Mouse (Mus musculus) right cerebral cortex, postnatal 36 days (tissue): Measurements from ENCODE around the gene Llgl2.
A peak's percentile ranks its signal among the peaks of the same experiment; 100 is the strongest.

Experiments
- DNase-seq, 2 experiments: peaks; one replicate each; pipeline ENCODE4 v3.0.0; 2022; ENCODE audit warnings: low spot score in 2 of 2, mixed read lengths in 1 of 2

The Llgl2 gene

DNA sequence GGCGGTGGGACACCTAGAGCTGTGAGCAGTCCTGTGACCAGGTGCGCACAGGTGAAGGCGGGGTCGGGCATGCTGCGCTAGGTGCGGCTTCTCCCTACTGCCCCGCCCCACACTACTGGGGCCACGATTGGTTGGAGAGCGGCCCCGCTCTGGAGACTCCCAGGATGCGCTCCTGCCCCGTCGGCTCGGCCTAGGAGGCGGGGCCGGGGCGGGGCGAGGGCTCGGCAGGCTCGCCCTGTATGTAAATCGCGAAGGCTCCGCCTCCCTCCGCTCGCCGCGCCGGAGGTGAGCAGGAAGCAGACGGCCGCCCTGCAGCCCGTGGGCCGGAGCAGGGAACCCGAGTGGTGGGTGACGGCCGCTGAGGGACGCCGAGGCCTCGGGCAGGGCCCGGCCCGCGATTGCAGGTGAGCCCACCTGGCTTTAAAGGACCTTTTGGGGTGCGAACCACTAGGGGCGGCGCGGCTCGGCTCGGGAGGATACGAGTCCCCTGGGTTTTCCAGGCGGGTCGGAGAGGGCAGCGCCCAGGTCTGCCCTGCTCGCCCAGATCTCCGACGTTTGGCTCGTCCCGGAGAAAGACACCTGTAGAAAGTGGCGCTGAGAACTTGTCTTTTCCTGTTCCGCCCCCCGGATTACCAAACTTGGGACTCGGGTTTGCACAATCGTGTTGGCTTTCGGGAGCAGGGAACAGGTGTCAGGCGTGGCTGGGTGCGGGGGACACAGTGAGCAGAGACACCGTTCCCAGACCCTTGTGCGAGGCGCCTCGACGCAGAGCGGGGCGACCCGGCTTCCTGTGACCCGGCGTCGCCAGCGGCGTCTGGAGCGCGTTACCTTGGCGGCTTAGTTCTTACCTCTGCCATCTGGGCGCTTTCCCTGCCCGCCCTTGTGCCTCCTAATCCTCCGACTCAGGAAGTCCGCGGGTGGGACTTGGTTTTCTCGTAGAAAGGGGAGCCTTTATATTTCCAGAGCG is at the start of gene Llgl2:
Gene Llgl2 (plus strand): TSS at position 276 of the 967 bp plus-strand sequence.
- DNase-seq = peak; percentile 33 to 48

GRCm38 (mm10) chr11:115774653-115775052 is 49.2 kb upstream of the Llgl2 start:
- DNase-seq = no peak

- peak in 1 of 2 experiments; percentile 6 for DNase-seq
These were observed 47.8 kb upstream of the Llgl2 start for GRCm38 (mm10) chr11:115775821-115776665.

- no peak for DNase-seq
These were observed 46.9 kb upstream of the Llgl2 start for GRCm38 (mm10) chr11:115776954-115777353.

DNA sequence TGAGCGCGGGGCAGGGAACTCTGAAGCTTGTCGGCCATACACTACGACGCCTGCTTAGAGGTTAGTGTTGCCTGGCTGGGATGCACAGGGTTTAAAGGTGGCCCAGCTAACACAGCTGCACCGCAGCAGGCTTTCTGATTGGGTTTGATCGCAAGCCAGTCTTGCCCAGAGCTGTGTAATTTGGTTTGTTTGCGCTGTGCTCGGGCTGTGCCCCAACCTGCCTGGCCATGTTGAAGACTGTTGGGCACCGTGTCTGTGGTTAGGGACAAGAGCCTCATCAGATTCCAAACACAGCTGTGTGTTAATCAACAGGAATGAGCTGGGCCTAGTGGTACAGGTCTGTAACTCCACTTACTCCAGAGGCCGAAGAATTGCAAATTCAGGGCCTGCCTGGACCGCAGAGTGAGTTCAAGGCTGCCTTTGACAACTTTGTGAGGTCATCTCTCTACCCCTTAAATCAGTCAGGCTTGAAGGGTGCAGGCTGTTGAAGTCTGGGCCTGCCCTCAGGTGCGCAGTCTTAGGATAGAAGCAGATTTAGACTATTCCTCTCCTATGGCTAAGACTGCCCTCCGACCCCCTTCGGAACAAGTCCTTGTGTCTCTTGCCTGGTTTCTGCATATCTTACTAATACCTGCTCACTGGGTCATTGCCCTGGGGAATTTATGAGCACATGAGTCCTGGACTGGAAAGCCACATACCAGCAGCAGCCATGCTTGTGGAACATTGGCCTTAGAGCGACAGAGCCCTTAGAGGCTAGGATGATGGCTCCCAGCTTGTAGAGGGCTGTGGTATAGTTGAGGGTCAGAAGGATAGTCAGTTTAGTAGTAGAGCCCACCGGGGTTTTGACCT is 46.1 kb upstream of the Llgl2 start:
- no peak for DNase-seq

DNA sequence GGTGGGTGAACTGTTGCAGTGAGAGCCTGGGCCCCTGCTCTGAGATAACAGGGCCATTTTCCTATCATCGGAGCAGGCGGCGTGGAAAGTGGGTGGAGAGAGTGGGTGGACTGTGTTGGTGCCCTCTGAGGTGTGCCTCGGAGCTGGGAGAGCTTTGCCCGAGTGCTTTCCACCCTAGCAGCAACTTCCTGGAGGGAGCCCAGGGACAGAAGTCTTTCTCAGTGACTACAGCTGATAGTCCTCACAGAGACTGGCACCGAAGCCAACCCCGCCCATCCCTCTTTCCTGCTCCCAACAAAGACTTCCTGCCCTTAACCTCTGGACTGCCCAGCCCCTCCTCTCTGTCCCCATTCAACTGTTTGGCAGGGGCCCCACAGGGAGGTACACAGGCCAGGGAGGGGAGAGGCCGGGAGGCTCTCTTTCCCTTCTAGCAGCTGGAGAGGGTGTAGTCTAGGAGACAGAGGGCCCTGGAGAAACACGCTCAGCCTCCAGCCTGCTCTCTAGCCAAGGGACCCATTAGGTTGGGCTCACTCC is 44.7 kb upstream of the Llgl2 start:
- DNase-seq = peak; percentile 34 to 46

- DNase-seq = peak; percentile 50 to 53
These were observed 43.4 kb upstream of the Llgl2 start for GRCm38 (mm10) chr11:115780141-115781070.

DNA sequence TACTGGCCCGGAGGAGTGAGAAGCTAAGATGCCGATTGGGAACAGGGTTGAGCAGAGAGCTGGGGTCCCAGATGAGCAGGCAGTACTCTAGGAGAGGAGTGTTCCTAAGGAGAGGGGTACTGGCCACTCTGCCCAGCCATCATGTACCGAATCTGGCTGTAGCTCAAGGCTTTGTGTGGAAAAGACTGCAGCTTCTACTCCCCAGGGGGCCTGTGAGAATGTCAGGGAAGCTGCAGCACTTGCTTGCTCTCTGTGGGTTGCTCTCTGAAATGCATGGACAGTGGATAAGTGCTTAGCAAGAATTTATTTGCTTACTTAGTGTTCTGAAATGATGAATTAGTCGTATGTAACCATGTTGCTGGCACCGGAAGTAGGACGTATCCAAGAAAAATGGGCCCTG is 37.4 kb upstream of the Llgl2 start:
- DNase-seq = no peak

DNA sequence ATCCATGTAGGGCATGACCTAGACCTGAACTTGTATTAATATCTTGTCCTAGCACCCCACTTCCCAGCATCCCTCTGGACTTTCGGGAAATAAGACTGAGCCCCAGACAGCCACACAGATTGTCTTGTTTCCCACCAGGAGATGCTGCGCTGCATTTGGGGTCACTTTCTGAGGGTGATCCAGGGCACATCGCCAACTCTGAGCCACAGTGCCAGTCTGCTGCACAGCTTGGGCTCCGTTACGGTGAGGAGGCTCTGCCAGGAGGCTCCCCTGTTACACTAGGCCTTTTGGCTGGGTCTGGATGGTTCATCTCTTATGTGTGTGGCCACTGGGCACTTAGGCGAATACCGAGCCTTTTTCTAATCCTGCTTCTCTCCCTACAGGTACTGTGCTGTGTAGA is 34.1 kb upstream of the Llgl2 start:
- no peak for DNase-seq

DNA sequence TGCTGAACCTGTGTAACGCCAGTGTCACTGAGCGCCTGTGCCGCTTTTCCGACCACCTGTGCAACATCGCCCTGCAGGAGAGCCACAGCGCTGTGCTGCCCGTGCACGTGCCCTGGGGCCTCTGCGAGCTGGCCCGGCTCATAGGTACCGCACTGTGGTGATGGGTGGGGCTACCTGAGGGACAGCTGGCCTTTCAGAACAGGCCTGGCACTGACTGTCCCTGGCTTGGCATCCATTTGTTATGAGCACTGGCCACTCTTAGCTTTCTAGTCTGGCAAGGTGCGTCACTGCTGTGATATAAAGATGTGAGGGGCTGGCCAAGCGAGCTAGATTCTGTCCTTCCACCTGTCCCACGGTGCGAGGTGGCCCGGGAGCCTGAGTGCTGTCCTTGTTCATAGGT is 31.9 kb upstream of the Llgl2 start:
- no peak for DNase-seq

GRCm38 (mm10) chr11:115792353-115792752 is 31.5 kb upstream of the Llgl2 start:
- DNase-seq = no peak

DNA sequence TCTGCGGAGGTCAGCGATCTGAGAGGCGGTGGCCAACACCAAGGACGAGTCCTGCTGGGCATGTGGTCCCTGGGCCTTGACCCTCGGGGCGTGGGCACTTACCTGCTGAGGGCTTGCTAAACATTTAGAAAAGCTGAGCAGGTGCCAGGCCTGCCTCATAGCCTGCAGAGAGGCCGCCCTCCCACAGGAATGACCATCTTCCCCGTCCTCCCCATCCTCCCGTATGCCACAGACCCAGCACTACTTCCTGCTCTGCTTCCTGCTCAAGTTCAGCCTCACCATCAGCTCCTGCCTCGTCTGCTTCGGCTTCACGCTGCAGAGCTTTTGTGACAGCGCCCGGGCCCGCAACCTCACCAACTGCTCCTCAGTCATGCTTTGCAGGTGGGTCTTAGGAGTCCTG is 27.0 kb upstream of the Llgl2 start:
- no peak for DNase-seq

DNA sequence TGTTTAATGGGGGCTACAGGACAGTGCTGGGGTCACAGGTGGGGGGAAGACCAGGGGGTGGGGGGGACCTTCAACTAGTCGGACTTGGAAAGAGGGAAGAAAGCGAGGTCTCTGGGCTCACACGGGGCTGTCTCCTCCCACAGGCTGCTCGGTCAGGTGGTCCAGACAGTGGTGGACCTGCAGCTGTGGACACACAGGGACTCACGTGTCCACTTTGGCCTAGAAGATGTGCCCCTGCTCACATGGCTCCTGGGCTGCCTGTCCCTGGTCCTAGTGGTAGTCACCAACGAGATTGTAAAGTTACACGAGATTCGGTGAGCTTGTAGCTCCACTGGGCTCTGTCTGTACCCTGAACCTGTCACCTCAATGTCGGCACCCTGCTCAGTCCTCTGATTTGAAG is 26.2 kb upstream of the Llgl2 start:
- DNase-seq = no peak

DNA sequence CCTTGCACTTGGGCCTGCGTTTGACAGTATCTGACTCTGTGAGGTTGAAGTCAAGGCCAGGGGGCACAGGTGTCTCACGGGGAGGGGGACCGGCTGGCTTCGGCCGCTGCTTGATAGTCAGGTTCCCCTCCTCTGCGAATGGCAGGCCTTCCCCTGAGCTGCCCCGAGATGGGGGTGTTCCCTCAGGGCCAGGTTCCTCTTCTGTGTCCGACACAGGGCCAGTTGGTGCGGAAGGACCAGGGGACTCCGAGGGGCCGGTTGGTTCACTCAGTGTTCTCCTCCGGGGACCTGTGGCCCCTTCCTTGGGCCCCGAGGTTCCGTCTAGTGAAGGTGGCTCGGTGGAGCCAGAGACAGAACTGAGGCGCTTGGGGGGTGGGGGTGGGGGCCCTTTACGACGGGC is 22.9 kb upstream of the Llgl2 start:
- DNase-seq = no peak

- DNase-seq = no peak
These were observed 20.7 kb upstream of the Llgl2 start for GRCm38 (mm10) chr11:115803072-115803709.

DNA sequence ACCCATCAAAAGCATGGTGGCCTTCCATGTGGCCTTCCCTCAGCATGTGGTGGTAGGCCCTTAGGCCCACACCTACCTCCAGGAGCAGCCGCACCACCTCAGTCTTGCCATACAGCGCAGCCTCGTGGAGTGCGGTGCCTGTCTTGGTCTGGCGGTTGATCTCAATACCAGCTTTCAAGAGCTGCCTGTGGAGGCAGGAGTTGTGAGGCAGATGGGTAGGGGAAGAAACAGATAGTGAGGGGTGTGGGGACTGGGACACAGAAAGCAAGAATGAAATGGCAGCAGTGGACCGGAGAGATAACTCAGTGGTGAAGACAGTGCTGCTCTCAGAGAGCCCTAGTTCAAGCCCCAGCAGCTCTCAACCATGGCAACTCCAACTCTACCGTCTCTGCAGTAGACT is 18.8 kb upstream of the Llgl2 start:
- no peak for DNase-seq

DNA sequence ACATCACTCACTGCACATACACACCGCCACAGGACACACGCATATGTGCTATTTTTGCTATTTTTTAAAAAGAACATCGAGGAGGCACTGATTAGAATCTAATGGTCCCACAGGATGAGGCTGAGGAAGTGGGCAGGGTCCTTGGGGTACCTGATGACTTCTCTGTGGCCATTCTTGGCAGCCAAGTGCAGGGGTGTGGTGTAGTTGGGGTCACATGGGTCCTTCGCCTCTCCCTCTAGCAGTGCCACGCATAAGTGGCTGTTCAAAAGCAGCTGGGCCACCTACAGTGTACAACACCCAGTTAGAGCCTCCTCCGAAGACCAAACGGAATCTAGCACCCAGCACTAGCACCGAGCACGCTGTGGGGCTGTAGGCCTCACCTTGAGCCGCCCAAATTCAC is 17.7 kb upstream of the Llgl2 start:
- no peak for DNase-seq

DNA sequence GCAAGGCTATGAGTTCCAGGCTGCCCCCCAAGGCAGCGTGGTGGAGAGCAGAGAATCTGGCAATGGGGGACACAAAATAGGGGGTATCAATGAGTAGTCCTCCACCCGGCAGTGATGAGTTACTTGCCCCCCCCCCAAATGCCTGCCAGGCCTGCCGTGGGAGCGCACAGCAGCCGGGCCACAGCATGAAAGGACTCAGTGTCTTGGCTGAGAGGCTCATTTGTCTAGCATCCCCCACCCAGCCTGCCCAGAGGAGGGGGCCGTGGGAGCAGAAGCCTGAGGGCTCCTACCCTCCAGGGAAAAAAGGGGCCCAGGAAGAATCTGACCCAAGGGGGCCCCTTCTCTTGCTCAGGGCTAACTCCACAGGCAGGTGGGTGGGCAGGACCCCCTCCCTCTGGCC is 16.5 kb upstream of the Llgl2 start:
- DNase-seq = no peak

DNA sequence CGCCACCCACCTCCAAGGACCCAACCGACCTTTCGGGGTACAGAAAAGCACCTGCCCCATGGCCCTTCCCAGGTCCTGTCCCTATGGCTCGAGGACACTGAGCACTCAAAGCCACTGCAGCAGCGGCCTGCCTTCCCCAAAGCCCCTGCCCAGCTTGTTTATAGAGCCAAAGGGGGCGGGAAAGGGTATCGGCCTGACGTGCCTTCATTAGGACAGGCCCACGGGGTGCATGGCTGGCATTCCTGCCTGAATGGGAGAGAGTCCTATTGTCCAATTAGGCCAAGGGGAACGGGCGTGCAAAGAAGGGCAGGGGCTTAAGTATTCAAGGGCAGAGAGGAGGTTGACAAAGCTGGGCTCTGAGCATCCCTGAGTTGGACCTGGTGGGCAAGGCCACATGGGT is 15.9 kb upstream of the Llgl2 start:
- no peak for DNase-seq
